Mouse (Mus musculus) 416B (cell line): ENCODE measurements around the gene Spryd3.

Experiments
- DNase-seq: peaks from one replicate; pipeline ENCODE4 v3.0.0; 2011; ENCODE audit warnings: low read depth

Gene Spryd3

DNA sequence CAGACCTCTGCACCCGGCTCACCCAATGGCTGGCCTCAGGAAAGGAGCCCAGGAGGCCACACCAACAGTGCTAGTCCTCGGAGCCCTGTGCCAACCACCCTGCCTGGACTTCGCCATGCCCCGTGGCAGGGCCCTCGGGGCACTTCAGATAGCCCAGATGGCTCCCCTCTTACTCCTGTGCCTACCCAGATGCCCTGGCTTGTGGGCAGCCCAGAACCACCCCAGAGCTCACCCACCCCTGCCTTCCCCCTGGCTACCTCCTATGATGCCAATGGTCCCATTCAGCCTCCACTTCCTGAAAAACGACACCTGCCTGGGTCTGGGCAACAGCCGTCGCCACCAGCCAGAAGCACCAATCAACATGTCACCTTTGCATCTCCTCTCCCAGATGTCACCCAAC is 23.2 kb downstream of the Spryd3 start:
- no peak for DNase-seq

DNA sequence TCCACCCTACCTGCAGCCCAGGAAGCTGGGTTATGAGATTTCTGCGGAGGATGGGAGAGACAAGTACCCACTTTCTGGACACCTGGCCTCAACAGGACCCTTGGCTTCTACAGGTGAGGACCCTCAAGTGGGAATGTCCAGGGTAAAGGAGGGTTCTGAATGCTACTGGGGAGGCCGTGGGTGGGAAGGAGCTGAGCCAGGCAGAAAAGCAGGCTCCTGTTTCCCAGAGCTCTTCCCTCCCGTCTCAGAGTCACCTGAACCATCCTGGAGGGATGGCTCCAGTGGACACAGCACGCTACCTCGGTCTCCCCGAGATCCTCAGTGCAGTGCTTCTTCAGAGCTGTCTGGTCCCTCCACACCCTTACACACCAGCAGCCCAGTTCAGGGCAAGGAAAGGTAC is 23.9 kb downstream of the Spryd3 start:
- no peak for DNase-seq

DNA sequence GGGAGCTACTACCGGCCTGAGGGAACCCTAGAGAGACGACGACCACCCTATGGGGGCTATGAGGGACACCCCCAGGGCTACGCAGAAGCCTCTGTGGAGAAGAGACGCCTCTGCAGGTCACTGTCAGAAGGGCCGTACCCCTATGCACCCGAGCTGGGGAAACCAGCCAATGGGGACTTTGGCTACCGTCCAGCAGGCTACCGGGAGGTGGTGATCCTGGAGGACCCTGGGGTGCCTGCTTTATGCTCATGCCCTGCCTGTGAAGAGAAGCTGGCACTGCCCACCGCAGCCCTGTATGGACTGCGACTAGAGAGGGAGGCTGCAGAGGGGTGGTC is 24.6 kb downstream of the Spryd3 start:
- no peak for DNase-seq

DNA sequence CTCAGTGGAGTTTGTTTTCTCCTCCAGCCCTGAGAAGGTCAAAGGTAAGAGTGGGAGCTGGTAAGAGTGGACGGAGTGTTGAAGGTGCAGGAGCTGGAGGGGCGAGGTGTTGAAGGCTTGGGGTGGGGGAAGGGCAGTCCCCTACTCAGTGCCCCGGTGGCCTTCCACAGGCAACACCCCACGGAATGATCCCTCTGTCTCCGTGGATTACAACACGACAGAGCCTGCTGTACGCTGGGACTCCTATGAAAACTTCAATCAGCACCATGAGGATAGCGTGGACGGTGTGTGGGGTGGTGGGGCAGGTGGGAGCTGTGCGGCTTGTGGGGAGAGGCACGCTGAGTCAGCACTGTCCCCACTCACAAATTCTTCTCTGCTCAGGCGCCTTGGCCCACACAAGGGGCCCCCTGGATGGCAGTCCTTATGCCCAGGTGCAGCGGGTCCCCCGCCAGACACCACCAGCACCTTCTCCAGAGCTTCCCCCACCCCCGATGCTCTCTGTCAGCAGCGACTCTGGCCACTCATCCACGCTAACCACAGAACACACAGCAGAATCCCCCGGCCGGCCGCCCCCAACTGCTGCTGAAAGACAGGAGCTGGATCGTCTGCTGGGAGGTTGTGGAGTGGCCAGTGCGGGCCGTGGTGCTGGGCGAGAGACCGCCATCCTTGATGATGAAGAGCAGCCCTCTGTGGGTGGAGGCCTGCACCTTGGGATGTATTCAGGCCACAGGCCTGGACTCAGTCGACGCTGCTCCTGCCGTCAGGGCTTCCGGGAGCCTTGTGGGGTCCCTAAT is 25.1 kb downstream of the Spryd3 start:
- DNase-seq: no peak

DNA sequence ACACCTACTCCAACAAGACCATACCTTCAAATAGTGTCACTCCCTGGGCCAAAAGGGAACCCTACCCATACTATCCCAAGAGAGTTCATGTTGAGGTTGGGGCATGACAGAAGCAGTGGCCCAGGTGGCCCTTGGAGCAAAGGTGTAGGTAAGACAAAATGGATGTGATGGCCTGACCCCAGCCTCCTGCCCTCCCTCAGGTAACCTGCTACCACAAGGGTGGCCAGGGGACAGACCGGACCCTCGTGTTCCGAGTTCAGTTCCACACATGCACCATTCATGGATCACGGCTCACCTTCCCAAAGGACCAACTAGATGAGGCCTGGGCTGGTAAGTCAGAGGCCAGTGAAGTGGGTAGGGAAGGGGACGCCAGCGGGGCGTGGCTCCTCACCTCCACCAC is 25.8 kb downstream of the Spryd3 start:
- DNase-seq: no peak

DNA sequence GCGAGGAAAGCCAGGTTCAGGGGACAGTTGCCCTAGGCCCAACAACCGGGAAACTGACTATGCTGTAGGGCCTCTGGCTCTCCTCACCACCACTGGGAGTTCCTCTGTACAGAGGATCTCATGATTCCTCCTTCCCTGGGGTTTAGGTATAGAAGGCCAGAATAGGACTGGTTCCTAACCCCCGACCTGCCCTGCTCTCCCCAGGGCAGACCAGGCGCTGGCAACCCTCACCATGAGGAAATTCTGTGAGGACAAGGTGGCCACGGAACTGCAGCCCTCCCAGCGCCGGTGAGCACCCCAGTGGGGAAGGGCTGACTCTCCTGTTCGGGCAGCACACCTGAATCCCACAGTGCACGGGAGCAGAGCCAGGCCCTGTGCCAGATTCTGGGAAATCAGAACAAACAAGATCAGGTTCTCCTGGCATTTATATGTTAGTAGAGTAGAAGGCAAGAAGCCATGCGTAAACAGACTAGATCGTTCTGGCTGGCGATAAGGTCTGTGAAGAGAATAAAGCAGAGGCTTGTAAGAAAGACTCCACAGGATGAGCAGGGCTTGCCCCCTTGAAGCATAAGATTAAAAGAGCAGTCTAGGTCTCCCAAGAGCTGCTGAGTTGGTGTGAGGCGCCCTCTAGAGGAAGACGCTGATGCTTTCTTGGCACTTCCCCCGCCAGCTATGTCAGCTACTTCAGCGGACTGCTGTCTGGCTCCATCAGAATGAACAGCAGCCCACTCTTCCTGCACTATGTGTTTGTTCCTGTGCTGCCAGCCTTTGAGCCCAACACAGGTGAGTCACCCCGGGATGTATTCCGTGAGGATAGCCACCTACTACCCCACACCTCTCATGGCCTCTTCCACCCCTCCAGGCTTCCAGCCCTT is 27.1 kb downstream of the Spryd3 start:
- peak; percentile 87 for DNase-seq

DNA sequence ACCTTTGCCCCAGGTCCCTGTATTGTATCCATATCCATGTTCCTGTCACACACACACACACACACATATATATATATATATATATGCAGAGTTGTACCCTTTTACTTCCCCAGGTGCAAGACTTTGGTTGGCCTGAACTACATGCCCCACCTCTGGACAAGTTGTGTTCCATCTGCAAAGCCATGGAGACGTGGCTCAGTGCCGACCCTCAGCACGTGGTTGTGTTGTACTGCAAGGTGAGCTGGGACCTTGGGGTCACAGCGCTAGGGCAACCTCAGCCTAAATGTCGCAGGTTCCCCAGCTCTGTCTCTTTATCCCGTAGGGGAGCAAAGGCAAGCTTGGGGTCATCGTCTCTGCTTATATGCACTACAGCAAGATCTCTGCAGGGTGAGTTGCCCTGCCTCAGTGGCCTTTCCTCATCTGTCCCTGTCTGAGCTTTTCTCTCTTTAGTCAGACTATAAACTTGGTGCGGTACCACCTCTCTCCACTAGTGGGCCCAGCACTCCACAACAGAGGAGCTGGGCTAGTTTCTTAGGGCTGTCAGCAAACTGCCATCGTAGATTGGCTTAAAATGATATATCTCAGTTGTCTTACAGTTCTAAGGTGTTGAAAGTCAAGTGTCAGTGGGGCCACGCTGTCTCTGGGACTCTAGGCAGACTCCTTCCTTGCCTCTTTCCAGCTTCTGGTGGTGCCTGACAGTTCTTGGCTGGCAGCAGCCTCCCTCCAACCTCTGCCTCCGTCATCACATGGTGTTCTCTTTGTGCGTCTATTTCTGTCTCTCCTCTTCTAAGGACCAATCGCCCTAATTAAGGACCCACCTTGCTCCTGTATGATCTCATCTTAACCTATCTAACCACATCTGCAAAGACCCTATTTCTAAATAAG is 28.1 kb downstream of the Spryd3 start:
- DNase-seq: peak; percentile 75

DNA sequence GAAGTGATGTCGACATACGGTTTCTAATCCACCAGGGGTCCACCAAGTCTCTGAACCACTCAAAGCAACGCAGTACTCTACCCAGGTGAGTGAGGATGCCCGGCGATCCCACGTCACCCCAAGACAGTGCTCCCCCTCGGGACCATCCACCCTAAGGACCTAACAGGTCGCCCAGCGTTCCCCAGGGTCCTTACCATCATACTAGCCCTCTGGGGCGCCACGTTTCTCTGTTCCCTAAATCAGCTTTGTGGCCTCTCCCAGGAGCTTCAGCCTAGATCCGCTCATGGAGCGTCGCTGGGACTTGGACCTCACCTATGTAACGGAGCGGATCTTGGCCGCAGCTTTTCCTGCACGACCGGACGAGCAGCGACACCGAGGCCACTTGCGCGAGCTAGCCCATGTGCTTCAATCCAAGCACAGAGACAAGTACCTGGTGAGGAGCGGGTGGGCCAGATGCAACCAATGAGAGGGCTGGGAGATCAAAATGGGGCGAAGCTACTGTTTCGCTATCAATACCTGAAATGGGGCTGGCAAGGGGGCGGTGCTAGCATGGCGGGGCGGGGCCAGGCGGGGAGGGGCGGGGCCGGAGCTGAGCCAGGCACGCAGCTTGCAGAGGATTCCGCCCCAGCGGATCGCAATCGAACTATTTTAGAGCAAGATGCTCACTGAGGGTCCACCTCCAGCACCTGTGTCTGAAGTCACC is 29.1 kb downstream of the Spryd3 start:
- DNase-seq: no peak

DNA sequence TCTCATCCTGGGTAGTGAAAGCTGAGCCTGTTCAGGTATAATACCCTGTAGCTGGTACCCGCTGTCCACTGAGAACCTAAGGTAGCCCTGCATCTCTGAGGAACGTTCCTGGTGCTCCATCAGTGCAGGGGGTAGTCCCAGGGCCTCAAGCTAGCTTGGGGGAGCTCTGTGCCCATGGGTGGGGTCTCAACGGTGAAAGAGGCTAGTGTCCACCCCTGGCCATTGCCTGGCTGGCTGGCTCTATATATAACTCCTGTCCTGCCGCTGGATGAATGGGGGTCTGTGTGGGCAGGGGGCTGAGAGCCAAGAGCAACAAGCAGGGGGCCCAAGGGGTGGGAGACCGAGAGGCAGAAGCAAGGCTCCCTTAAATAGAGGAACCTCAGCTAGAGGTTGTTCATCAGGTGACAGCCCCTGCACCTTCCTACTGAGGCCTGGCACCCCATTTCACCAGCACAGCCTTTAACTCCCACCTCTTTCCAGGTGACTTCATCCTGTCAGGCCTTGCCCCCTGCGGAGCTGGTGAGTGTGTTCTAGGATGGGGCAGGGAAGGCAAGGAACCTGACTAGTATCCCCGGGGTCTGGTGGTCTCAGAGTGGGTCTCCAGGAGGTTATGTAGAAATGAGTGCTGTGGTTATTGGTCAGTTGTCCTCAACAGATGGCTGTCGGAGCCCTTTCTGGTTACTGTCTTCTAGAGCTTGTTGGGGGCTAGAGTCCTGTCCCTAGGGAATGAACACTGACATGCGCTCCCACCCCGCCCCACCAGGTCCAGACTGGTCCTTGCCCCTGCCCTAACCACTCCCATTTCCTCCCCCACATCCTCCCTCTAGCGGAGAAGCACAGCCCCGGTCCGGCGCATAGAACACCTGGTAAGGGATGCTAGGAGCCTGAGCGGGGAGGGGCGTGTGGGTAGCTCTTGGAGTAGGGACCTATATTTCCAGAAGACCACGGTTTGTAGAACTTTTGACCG is 30.0 kb downstream of the Spryd3 start:
- DNase-seq: peak; percentile 45

DNA sequence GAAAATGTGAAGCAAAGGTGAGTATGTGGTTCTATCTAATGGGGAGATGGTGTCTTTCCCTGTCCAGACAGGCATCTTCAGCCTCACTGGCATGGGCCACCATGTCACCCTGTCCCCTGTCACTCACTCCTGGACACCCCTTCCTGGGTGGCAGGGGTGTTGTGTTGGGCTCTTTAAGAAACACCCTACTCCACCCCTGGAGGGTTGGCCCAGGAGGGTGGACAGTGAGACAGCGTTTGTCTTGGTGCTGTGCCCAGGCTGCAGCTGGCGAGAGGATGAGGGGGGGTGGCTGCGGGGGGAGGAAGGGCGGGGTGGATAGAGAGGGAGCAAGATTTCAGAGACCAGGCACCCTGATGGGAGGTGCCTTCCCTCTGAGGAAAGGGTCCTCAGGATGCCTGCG is 30.7 kb downstream of the Spryd3 start:
- DNase-seq: peak; percentile 68

DNA sequence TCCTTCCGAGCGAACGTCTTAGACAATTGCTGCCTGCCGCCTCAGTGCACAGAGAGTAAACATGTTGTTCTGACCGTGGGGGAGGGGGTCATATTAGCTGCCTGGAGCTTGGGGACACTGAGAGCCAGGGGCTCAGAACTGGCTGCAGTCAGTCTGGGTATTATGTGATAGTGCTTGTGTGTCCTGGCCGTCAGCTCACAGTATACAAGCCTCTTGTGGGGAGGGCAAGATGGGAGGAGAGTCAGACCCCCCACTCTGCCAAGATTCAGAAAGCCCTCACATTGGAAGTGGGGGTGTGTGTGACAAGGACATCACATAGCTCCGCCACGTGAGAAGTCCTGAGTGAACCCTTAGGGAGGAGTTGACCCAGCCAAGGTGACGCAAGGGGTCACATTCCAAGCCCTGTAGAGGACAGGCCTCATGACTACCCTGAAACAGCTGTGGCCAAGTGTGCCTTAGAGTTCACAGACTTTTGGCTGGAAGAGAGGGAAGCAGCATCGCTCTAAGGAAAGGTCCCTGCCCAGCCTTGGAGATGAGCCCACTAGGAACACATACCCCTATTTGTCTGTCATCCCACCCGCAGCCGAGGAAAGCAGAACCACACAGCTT is 32.0 kb downstream of the Spryd3 start:
- no peak for DNase-seq

DNA sequence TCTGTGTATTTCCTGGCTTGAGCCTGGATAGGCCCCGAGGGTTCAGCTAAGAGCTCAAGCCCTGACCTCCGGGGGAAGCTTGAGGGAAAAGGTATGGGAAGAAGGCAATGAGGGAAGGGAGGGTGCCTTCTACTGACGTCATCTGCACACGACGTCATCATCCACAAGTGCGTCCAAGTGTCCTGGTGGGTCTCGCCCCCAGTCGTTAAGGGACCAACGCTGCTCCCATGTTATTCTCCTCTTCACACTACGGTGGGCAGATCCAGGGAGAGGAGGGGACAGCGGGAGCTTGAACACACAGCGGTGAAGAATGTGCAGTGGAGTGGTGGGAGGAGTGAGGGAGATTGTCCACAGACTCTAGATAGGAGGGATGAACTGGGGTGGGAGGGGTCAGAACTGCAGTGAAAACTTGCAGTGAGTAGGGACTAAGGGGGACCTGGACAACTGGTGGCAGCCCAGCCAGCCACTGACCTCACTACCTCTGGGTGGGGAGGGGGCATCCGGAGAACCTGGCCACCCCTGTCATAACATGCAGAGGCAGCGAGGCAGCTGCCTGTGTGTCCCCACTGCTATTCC is 32.6 kb downstream of the Spryd3 start:
- no peak for DNase-seq

DNA sequence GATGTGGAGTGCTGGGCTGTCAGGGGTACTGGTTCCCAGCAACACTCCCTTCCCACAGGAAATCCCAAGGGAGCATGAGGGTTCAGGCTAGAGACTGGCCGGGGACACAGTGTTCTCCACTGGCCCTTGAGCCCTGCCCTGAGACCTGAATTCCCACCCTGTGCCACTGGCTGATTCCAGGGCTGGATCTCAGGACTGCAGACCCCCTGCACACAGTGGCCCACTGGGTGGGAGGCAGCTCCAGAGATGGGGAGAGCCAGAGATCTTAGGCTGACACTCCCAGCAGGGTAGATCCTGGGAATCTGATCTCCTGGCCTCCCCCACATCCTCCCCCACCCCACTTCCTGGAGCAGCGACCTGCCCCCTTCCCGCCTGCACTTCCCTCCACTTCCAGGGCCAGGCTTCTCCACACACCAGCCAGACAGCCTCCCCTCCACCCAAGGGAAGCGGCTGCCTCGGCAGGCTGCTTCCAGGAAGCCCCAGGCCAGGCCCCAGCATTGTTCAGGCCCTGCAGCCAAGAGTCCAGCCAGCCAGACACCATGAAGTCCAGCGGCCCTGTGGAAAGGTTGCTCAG is 33.4 kb downstream of the Spryd3 start:
- DNase-seq: no peak

DNA sequence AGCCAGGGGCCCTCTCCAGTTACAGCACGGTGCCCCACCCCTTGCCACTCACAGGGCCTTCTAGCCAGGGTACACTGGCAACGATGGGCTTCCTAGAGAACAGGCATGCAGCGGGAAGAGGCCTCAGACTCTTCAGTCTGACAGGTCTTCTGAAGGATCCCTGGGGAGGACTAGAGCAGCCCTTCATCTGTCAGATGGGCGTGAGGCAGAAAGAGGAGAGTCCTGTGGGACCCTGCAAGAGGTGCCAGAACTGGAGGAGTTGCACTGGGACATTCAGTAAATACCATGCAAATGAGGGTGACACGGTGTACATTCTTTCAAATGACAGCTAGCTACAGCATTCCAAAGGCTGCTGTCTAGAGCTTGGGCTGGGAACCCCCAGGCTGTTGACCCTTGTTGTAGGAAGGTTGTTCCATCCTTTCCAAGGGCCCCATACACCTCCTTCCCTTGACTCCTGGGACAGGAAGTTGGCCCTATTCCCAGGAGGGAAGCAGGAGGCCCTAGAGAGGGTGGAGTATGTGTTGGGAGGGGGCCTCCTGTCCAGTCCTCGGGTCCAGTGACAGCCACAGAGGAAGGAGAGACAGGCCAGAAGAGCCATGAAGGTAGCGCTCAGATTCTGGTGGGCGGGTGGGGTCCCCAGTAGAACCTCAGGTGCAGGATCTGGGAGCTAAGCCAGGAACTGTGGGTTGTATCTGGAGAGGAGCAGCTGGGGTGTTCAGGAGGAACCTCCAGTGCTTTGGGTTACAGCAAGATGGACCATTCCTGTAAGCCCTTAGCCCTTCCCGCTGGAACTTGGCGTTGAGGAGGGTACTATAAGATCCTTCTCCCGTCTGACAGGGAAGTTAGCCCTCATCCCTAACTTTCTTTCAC is 34.1 kb downstream of the Spryd3 start:
- no peak for DNase-seq

DNA sequence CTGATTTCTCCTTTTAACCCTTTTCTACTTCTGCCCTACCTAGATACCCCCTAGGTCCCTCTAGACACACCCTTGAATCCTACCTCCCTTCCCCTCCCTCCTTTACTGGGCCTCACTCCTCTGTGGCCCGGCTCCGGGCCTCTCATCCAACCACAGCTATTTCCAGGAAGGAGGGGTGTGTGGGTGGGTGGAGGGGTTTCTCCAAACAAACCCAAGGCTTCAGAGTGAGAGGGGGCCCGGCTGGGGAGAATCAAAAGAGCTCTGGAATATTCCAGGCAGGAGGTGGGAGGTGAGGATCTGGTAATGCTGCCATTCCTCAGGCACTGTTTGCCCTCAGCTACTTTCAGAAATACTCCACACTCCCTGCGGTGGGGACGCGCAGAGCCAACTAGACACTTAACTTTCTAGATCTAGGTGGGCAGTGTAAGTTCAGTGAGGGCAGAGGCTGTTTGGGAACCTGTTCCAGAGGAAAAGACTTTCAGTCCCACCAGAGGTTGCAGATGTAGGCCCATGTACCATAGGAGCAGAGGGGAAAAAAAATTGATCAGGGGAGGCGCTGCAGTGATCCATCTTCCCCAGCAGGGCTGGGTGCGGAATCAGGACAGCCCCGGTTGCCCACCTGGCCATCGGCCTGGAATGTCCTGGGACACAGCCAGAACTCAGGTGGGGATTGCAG is 34.9 kb downstream of the Spryd3 start:
- DNase-seq: no peak

DNA sequence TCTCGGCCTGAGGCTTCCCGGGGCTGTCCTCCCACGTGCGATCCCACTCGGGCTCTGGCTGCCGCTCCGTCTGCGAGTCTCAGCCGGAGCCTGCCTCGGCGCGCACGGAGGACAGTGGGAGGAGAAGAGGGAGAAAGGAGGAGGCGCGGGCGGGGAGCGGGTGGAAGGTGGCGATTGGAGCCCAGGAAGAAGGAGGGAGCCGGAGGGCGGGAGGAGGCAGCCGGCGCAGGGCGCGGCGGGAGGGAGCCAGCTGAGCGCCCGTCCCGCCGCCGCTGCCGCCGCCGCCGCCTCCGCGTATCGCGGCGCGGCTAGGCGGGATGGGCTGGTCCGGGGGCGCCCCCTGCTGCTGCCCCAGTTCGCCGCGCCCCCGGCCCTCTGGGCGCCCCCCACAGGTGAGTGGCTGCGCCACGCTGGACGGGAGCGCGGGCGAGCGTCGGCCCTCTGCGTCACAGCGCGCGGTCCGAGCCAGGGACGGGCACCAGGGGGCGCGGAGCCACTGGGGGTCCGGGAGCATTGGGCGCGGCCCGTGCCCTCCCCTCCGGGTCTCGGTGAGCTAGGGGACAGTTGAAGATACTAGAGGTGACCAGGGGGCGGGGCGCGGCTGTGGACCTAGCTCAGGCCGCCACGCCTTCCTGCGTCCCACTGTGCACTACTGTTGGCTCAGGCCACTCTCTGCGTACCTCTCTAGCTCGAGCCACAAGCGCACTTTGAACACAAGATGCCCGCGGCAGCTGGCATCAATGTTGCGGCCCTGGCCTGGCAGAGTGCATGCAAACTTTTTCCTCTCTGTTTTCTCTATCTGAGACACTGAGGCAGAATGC is 35.7 kb downstream of the Spryd3 start, which contains the start of gene Tns2:
Gene Tns2 (plus strand): TSS at position 253 of the 821 bp plus-strand sequence.
- peak; percentile 67 for DNase-seq

DNA sequence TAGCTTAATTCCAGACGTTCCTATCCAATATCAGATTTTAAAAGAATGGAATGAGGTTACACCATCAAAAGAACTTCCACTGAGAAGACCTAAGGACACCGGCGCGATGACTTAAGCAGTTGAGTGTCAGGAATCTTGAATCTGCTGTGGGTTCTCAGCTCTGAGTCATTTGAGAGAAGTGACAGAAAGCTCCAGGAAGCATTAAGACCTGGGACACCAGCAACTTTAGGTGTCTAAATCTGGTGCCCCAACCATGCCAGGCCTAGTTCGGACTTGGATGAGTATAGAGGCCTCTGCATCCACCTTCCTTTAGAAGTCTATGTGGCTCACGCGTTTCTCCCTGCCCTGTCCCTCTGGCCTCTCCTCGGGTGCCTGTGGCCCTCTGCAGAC is 36.3 kb downstream of the Spryd3 start:
- peak; percentile 50 for DNase-seq
